Mouse (Mus musculus) CD4-positive, CD25-positive, alpha-beta regulatory T cell, adult 4 months (primary cell): ENCODE data around the gene Gm20708. TPM values are rescaled to one million over a fixed set of nuclear protein-coding genes. Genes with fewer than 3 reads are reported as not detected.

Source experiments
- ATAC-seq: one replicate; pipeline ENCODE4 v1.8.0; 2017
- polyA plus RNA-seq, 2 experiments: library from polyadenylated mRNA; unstranded; fragments of 100-300 nt; shearing (Covaris generic); gene quantifications; one replicate each; pipeline ENCODE4 v1.2.1; 2017

Gene Gm20708
- polyA plus RNA-seq, 2 experiments from 2014 or later, result 1.0 to 3.2 TPM

DNA sequence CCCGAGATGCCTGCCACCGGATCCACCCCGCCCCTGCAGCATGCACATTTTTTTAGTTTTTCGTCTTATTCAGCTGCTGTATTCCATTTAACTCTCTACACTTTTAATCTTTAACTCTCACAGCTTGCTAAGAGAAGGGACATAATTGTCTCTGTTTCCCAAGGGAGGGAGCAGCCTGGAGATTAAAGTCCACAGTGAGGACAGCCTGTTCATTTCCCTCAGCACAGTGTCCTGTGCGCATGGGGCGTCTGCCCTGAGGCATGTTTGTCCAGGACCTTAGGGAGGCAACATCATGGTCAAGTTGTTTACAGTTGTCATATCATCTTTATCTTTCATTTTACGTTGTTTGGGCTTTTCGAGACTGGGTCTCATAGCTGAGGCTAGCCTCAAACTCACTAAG lies 24.6 kb downstream of the Gm20708 start:
- no peak for ATAC-seq

DNA sequence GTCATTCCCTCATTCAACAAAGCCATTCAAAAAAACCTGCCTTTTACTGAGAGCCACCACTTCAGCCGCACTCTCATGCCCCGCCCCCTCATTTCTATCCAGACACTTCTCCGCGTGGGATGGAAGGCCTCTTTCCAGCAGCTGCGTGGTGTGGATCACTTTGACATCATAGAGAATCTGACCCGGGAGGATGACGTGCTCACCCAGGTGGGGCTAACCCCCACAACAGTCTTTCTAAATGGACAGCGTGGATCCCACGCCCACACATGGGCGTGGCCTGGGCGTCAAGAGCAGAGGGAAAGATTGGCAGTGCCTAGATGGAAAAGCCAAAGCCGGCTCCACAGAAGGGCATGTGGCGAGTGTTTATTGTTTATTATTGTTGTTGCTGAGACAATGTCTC lies 26.8 kb downstream of the Gm20708 start:
- ATAC-seq, result no peak

DNA sequence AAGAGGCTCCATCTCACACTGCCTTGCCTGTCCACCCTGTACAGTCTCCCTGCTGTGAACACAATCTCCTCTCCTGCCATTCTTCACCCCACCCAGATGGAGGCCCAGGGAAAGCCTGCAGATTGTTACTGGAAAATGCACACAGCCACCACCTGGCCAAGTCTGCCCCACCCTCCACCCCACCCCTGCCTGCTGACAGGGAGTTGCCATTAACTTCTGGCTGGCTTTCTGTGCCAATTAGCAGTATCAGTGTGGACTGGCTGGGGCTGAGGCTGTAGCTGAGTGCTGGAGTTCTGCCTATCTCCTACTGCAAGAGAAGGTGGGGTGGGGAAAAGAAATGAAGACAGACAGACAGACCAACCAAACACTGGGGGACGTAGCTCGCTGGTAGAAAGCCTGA lies 29.1 kb downstream of the Gm20708 start:
- ATAC-seq, result no peak

DNA sequence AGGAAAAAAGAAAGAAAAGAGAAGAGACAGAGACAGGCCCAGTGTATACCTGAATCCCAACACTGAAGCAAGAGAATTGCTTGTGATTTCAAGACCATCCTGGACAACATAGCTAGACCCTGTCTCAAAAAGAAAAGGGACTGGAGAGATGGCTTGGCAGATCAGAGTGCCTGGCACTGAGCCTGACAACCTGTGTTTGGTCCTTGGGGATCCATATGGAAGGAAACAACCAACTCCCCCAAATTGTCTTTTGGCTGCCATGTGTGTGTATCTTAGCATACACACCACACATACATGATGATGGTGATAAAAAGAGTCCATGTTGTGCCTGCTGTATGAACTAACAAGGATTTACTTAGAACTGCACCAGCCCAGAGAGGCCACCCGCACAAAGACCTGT lies 29.6 kb downstream of the Gm20708 start:
- ATAC-seq, result no peak

DNA sequence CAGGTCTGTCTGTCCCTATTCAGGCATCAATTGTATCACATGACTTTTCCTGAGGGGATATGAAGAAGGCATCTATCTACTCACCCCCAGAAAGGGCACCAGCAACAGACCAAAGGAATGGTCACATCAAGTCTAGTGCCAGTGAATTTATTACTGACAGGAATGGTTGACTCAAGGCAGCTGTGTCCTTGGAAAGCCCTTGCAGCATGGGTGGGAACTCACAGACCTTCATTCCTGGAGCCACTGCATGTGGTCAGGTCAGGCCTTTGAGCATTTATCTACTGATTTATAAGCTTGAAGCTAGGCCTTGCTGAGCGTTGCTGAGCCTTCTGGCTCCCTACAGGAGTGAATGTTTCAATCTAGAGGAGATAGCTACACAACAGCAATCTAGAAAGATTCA lies 31.4 kb downstream of the Gm20708 start:
- ATAC-seq, result no peak

DNA sequence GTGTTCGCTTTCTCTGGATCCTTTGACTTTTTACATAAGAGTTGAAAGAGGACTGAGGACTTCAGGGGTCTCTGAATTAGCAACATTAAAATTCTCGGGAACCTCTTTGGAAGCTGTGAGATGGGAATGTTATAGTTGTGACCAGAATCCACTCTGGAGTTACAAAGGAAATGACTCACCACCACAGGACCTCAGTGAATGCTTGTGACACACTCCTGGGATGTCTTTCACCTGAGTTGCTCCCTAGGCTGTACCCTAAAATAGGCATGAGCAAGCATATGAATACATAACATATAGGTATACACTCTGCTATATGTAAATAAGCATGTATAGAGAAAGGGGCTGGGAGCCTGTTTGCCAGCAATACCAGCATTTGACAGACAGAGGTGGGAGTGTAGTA lies 34.0 kb downstream of the Gm20708 start:
- no peak for ATAC-seq

DNA sequence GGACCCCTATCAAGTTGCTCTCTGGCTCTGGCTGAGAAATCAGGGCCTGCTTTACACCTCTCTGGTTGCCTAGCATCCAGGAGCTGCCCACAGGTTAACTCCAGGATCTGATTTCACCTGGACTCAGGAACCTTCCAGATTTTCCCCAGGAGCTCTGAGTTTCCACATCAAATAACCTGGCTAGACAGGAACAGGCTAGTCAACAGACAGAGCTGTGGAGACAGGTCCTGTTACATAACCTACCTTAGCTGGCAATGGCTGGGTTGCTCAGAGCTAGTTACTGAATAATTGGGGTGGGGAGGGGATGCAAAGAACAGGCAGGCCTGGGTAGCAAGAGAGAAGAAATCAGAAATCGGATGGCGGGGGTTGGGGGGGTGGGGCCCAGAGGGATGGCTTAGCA lies 35.5 kb downstream of the Gm20708 start:
- ATAC-seq, result no peak

DNA sequence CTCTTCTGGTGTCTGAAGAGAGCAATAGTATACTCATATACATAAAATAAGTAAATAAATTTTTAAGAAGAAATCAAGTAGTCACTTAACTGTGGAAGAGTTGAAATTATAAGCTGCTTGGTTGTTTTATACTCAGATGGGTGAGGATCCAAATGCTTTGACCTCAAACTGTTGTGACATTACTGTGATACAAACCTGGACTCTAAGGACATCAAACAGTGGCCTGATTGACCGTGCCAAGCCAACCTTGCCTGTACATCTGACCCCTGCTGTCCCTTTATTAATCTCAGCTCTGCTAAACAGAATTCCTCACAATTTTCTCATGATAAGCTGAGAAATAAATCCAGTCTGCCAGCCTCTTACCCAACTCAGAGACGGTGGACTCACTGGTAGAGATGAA lies 36.2 kb downstream of the Gm20708 start:
- no peak for ATAC-seq

DNA sequence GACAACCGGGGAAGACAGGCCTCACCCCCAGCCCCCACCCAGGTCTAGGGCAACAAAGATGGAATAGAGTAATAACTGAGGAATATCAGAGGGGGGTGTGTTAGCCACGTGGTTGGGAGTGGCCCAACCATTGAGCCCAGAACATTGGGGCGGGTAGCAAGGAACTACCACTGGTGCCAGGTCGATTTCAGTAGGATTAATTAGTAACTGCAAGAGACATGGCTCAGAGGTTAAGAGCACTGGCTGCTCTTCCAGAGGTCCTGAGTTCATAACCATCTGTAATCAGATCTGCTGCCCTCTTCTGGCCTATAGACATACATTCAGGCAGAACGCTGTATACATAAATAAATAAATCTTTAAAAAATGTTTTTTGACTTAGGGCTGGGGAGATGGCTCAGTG lies 37.2 kb downstream of the Gm20708 start:
- no peak for ATAC-seq

DNA sequence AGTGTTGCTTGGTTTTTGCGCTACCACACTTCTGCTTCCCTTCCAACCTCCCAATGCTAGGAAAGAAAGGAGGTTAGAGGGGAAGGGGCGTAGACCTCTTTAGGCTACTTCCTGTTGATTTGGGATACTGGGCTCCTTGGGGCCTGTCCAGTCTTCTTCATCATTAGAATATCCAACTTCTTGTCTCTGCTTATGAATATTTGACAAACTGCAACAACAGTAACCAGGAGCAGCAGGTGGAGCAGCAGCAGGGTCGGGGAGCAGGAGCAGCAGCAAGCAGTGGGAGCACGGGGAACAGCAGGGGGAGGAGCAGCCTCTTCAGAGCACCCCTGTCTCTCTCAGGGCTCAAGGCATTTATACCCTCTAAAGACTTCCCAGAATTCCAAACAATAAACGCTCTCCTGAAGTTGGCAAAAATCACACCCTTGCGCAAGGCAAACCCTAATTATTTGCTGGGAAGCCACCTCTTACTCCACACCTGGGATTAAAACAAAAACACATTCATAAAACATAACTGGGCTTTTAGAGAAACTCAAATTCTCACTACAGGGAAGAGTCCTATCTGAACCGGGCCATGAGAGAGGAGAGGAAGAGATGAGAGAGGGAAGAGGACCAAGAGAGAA lies 38.2 kb downstream of the Gm20708 start:
- ATAC-seq, result no peak

DNA sequence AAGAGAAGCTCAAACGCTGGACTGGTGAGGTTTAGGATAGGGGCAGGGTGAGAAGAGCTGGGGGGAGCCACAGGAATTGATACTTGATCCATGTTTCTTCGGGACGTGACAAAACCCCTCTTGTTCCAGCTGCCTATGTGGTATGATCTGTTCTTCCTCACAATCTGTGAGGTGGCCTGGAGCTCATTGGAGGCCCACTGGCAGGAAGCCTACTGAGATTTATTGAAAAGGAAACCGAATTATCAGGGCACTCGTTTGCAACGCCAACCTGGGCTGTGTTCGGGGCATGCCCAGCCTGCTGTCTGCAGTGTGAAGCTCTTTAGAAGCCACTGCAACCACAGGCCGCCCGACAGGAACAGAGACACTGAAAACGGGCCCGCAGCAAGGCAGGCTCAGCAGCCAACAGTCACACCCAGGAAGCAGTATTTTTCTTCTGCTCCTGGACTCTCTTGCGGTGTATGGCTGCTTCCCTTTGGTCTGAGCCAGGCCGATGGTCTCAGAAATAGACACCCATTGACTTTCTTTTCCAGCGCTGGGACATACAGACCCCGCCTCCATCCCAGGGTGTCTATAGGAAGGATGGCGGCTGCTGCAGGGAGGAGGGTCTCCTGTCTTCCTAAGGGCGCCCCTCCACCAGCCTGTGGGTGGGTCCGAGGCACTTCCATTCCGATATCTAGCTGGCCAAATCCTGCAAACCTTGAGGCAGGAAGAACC lies 39.0 kb downstream of the Gm20708 start:
- ATAC-seq, result peak; percentile 77

DNA sequence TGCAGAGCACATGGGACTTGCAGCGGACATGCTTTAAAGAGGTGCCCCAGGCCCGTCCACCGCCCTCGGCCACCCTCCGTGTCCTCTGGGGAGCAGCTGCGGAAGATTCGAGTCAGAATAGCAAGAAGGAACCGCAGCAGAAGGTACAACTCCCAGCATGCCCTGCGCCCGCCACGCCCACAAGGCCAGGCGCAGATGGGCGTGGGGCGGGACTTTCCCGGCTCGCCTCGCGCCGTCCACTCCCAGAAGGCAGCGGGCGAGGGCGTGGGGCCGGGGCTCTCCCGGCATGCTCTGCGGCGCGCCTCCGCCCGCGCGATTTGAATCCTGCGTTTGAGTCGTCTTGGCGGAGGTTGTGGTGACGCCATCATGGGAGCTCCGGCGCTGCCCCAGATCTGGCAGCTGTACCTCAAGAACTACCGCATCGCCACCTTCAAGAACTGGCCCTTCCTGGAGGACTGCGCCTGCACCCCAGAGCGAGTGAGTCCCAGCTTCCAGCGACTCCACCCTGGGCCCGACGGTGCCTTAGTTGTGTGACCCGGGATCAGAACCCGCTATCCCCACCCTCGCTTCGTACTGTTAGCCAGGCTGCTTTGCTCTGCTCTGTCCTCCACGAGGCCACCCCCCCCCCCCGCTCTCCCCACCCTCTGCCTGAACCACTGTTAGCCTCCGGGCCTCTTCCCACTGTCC lies 39.7 kb downstream of the Gm20708 start, which contains the start of gene Birc5:
TSS of gene Birc5 (plus strand) at position 267 of the 687 bp plus-strand sequence.
- peak; percentile 91 for ATAC-seq

DNA sequence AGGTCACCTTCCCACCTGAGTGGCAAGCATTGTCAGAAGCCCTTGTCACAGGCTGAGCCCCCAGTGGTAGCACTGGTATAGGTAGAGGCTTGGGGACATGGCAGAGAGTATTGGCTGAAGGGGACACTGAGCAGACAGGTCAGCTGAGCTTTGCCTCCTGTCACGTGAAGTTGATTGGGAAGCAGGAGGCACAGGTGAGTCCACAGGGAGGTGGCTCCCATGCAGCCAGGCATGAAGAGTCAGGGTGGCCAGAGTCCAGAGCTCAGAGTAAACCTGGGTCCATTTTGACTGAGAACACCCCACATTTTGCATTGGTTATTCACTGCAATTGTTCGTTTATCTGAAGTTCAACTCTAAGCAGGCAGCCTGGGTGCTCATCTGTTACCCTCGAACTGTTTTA lies 43.4 kb downstream of the Gm20708 start:
- ATAC-seq, result no peak

DNA sequence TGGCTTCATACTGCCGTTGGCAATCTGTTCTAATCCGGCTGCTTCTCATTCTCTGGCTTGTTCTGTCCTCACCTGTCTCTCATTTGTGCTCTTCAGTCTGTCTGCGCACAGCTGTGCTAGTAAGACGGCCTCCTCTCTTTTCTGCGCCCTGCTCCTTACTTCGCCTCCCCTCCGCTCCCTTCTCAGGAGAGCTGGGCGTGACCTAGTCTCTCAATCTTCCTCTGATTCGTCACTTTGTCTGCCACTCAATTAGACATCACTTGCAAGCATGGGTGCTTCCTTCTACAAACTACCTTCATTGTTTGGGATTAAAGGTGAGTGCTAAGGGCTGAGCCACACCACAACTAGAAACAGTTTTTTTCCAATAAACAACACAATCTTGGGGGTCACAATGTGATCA lies 44.8 kb downstream of the Gm20708 start:
- ATAC-seq, result no peak

DNA sequence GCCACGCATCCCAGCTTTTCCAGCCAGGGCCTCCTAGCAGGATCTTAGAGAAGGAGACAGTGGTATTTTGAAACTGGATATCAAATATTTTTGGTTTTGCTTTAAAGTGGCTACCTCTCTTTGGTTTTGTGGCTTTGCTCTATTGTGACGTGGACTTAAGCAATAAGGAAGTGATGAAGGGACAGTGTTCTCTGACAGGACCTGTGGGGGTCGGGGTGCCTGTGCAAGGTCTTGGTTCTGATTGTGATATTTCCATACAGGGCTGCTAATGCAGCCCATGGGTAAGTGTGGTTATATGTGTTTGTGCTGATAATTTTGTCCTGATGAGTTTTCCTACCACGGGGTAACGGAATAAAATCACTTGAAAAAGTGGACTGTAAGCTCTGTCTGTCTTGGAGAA lies 45.9 kb downstream of the Gm20708 start:
- no peak for ATAC-seq

DNA sequence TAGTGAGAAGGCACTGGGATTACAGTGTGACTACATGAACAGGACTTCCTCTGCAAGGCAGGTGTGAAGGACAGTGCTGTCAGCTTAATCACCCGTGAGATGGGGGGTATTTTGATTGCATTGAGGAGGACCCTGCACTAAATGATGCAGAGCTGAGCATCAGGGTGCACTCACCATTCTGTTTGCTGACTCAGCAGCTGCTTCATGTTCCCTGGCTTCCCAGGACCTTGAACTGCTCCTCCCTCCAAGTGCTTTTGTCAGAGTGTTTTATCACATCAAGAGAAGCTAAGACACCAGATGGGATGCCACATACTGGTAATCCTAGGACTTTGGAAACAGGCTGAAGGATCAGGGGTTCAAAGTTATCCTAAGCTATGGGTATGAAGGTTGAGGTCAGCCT lies 46.5 kb downstream of the Gm20708 start:
- no peak for ATAC-seq

DNA sequence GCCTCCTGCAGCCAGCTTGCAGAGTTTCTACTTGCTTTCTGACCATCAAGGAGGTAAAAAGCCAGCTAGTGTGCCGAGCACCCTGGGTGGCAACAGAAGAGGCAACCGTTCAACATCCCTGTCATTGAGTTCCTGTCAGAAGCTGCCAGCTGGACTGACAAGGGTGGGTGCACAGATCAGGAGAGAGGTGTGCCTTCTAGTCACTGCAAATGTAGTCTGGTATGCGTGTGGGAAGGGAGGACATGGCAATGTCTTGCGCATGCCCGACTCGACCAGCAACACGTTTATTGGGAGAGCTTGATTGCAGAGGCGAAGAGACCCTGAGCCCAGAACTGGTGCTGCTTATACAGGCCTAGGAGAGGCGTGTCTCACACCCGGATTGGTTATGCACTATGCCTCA lies 48.0 kb downstream of the Gm20708 start:
- no peak for ATAC-seq

DNA sequence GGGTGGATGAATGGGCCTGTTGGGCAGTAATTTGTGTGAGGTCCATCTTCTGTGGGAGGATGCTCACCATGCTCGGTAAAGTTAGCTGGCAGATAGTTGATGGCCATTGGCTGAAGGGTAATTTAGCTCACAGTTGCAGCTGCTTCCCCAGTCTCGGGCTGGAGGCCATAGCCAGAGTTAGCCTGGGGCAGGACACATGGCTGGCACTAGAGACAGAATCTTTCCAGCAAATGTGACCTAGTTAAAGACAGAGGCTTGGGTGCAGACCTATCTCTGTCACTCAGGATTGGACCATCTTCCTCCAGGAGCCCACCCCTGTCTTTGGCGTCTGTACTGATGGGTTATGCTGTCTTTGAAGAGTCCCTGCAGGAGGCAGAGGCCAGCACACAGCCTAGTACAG lies 48.9 kb downstream of the Gm20708 start:
- ATAC-seq, result no peak

DNA sequence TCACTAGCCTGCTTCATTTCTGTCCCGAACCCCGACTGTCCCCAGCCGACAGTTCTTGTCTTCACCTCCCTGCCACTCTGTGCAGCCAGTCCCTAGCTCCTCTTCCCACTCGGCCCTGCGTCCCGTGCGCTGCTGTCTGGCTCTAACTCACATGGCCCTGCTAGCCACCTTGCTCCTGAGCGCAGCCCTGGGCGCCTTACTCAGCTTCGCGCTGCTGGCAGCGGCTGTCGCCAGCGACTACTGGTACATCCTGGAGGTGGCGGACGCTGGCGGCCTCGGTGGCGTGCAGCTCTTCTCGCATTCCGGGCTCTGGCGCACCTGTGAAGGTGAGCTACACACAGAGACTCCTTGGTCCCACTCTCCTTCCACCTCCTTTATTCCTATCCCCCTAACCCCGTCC lies 51.1 kb downstream of the Gm20708 start, which contains the start of gene Tmem235:
TSS of gene Tmem235 (plus strand) at position 152 of the 400 bp plus-strand sequence.
- ATAC-seq, result no peak

DNA sequence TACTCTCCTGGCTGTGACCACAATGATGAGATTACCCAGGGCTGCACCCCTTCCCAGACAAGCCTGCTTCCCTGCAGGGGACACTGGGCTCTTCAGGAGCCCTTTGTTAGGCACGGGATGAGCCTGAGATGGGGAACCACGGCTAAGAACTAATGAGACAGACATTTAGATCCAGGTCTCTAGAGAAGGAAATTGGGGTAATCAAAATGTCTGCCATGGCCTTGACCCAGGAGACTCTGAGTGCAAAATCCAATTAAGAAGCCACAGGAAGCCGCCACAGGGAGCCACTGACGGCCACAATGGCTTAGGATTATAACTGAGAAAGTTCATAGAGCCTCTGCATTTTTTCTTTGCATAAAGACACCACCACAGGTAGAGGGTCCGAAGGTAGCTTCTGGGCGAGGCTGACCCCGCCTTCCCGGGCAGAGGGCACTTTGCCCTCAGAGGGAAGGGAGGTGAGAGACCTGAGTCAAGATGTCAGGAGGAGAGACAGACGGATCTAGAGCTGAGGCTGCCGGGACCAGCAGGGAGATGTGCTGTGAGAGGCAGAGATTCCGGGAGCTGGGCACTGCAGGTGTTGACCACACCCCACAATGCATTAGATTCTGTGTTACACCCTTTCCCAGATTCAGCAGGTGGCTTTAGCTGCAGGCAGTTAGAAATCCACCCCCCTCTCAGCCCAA lies 53.8 kb downstream of the Gm20708 start:
- ATAC-seq, result no peak

DNA sequence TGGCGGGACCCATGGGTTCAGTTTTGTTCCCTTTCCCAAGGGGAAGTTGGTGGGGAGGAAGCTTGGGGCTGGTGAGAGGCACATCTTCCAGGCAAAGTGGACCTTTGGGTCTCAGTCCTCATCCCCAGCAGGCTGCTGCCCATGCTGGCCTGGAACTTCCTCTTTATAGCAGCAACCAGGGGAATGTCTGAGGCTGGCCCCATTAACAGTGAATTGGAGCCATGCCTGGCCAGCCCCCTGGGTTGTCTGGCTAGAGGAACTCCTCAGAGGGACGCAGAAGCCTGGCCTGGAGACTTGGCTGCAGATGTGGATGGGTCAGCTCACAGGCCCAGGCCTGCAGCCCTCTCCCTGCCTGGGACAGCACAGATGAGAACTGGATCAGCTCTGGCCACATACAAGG lies 55.3 kb downstream of the Gm20708 start:
- ATAC-seq, result no peak

DNA sequence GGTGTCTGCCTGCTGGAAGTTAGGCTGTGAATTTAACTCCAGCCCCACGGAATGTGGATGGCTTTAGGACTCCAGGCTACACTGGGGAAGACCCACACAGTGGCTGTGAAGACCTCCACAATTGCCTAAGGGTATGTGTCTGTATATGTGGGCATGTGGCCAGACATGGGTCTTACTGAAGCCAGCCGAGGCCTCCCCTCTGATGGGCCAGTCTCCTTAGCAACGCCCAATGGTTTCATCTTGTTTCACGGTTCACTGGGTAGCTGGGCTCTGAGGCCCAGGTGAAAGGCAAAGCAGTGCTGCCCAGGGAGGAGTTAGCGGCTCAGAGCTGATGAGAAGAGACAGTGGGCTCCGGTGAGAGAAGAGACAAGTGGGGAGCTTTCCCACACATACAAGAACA lies 56.5 kb downstream of the Gm20708 start:
- no peak for ATAC-seq

DNA sequence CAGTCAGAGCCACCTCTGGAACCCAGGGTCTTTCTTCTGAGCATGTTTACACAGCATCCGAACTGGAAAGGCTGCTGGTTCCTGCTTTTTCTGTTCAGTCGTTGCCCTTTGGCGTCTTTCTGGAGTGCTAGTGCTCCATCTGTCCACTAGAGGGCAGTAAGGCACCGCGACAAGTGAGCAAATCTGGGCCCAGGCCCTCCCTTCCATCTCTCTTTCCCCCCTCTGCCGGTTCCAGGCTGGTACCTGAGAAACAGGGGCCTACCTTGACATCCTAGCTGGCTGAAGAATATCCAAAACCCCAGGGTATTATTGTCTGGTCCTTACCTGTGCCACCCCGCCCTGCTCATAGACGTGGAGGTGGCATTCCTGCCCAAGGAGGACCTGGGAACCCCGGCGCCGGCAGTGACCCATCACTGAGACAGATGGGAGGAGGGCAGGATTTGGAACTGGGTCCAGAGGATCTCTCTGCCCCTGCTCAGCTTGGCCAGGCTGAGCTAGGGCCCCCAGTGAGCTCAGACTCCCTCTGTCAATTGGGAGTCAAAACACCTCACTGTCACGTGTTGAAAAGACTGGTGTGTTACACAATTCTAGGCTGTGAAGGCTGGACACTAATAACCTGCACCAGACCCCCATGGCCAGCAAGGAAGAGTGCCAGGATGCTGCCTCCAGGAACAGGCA lies 61.4 kb downstream of the Gm20708 start:
- ATAC-seq, result peak; percentile 36
